Mouse (Mus musculus) limb, embryonic 11.5 days (tissue): ENCODE data around the gene Polr1e. TPM values are rescaled to one million over a fixed set of nuclear protein-coding genes. Genes with fewer than 3 reads are reported as not detected.

Experiments used
- ATAC-seq: fragments of 200-750 bp; cut with Nextera tagmentation; 2 replicates; pipeline ENCODE4 v1.8.0; 2017; ENCODE audit warnings: low read depth; ENCODE audit not compliant: insufficient number of reproducible peaks, low FRiP score, low TSS enrichment
- DNase-seq: peaks from one replicate; pipeline ENCODE4 v3.0.0-alpha.2; 2015; ENCODE audit warnings: low spot score
- H3K27ac ChIP-seq: fragments of 300-500 bp; sonication (generic); replicated peaks from 2 replicates; pipeline ENCODE4 v1.5.1; 2014; ENCODE audit warnings: low read depth, mild to moderate bottlenecking, low read length
- H3K27me3 ChIP-seq: fragments of 300-500 bp; sonication (generic); 2 replicates; pipeline ENCODE4 v1.6.1; 2014; ENCODE audit warnings: mild to moderate bottlenecking, low read length, mixed read lengths; ENCODE audit not compliant: control insufficient read depth, insufficient read depth
- H3K36me3 ChIP-seq: fragments of 300-500 bp; sonication (generic); 2 replicates; pipeline ENCODE4 v1.6.1; 2014; ENCODE audit warnings: mild to moderate bottlenecking, low read length, moderate library complexity, mixed read lengths; ENCODE audit not compliant: control insufficient read depth, insufficient read depth
- H3K4me1 ChIP-seq: fragments of 300-500 bp; sonication (generic); 2 replicates; pipeline ENCODE4 v1.6.1; 2014; ENCODE audit warnings: low read length, mixed read lengths; ENCODE audit not compliant: control insufficient read depth, insufficient read depth
- H3K4me2 ChIP-seq: fragments of 300-500 bp; sonication (generic); 2 replicates; pipeline ENCODE4 v1.6.1; 2014; ENCODE audit warnings: low read depth, mild to moderate bottlenecking, moderate library complexity; ENCODE audit not compliant: severe bottlenecking
- H3K4me3 ChIP-seq: fragments of 300-500 bp; sonication (generic); 2 replicates; pipeline ENCODE4 v1.5.1; 2014; ENCODE audit warnings: low read depth, low read length
- H3K9ac ChIP-seq: fragments of 300-500 bp; sonication (generic); 2 replicates; pipeline ENCODE4 v1.6.1; 2014; ENCODE audit warnings: mild to moderate bottlenecking, low read length
- H3K9me3 ChIP-seq: fragments of 300-500 bp; sonication (generic); 2 replicates; pipeline ENCODE4 v1.6.1; 2016; ENCODE audit warnings: low read length; ENCODE audit not compliant: control insufficient read depth
- WGBS: fragments of 180-500 bp; shearing (Covaris S2); extraction: QIAGEN DNeasy Blood & Tissue Kit; methylation state at CpG from one replicate; pipeline ENCODE4 v1.1.7; 2014; 5-methylcytosine and 5-hydroxymethylcytosine counted together
- polyA plus RNA-seq: library from polyadenylated mRNA; unstranded; fragments of >200 nt; fragmentation: Nextera tagmentation; extraction: Ambion mirVana; gene quantifications from 2 replicates; pipeline ENCODE4 v1.2.1, GENCODE M21; 2014

Gene Polr1e
- polyA plus RNA-seq = 56.3 and 67.3 TPM in 2 replicates

- peak; percentile 84 for ATAC-seq
- Histone ChIP-seq H3K4me1 (peaks cover 5% of the 10 kb centered on the region; the same call in 1 of the 2 replicates), H3K9me3 (no peaks in the 10 kb centered on the region), H3K4me2 (peak within 1 kb of the TSS; percentile 94), H3K27me3 (no peaks in the 10 kb centered on the region), H3K4me3 (peak within 1 kb of the TSS; percentile 58), H3K9ac (peak within 1 kb of the TSS; percentile 44), H3K36me3 (no peaks in the 10 kb centered on the region), H3K27ac (no peak within 1 kb of the TSS)
- under 1% methylated on average over 29 of the region's 29 CpGs for WGBS
- DNase-seq = peak; percentile 98
Observed at GRCm38 (mm10) chr4:45018452-45018980, at the start of gene Polr1e. Gene Polr1e, plus strand, starts transcription at chr4:45018583.

DNA sequence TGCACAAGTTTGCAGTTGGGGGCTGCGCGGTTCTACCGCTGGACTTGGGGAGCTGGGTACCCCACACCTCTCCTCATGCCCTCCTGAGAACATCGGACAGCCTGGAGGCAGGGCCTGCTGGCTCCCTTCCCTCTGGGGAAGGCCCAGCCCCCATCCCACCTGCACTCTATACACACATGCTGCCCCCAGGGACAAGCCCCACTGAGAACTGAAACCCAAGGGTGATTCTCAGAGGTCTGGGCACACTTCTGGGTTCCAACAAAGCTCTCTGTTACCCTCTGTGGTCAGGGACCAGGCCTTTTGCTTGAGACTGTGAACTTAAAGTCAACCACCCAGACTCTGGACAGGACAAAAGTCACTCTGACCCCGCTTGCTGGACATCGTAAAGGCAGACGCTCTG, 48.3 kb upstream of the Polr1e start:
- Histone ChIP-seq H3K36me3 (no peaks in the 10 kb centered on the region), H3K27me3 (no peaks in the 10 kb centered on the region), H3K4me1 (no peaks in the 10 kb centered on the region), H3K9ac (no peak overlapping the region), H3K27ac (no peak overlapping the region), H3K9me3 (no peaks in the 10 kb centered on the region), H3K4me2 (no peak overlapping the region), H3K4me3 (no peak overlapping the region)
- WGBS = 90% methylated on average over 7 of the region's 7 CpGs
- DNase-seq = no peak
- no peak for ATAC-seq

GRCm38 (mm10) chr4:44970612-44971110, 47.7 kb upstream of the Polr1e start:
- no peaks in the 10 kb centered on the region for H3K27me3 ChIP-seq
- H3K27ac ChIP-seq = no peak overlapping the region
- 21% methylated on average over 10 of the region's 10 CpGs for WGBS
- no peak for ATAC-seq
- H3K4me1 ChIP-seq = no peaks in the 10 kb centered on the region
- DNase-seq = peak; percentile 84
- no peak overlapping the region for H3K4me3 ChIP-seq
- no peak overlapping the region for H3K9ac ChIP-seq
- no peak overlapping the region for H3K4me2 ChIP-seq
- H3K36me3 ChIP-seq = no peaks in the 10 kb centered on the region
- no peaks in the 10 kb centered on the region for H3K9me3 ChIP-seq

DNA sequence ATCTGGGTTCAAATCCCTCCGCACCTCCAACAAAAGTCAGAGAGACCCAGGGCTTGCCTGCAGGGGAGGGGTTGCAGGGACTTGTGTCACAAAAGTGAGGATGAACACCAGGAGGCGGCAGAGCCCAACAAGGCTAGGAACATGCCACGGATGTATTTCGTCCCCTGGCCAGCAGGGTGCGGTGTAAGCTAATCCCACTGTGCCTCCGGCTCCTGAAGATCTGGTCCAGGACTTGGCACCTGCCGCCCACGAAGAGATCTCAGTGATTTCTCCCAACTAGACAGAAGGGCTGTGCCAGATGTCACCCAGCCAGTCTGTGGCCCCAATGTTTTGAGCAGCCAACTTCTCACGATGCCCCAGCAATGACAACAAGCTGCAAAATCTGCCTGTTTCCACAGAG, 44.9 kb upstream of the Polr1e start:
- no peak overlapping the region for H3K27ac ChIP-seq
- H3K4me1 ChIP-seq = no peaks in the 10 kb centered on the region
- H3K4me3 ChIP-seq = no peak overlapping the region
- H3K4me2 ChIP-seq = peak overlapping the region; percentile 13; the same call in 1 of the 2 replicates
- WGBS = 15% methylated on average over 9 of the region's 9 CpGs
- DNase-seq (peak; percentile 91), ATAC-seq (no peak)
- no peaks in the 10 kb centered on the region for H3K27me3 ChIP-seq
- H3K36me3 ChIP-seq = no peaks in the 10 kb centered on the region
- H3K9ac ChIP-seq = no peak overlapping the region
- H3K9me3 ChIP-seq = no peaks in the 10 kb centered on the region

DNA sequence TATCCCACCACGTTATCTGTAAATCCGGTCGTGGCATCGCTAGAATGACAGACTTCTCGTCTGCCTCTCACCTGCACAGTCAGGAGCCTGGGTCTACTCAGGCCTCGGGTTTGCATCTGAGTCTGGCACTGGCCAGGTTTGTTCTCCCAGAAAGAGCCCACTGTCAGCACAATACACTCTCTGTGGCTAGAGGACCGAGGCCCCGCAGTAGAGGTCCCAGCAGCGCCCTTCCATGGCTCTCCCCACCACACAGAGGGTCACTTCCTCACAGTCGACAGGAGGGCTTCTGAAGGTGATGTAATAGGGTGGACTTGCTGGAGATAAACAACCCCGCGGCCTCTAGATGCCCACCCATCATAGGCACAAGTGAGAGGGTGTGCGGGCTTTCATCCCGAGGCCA, 44.5 kb upstream of the Polr1e start:
- Histone ChIP-seq H3K36me3 (no peaks in the 10 kb centered on the region), H3K4me1 (no peaks in the 10 kb centered on the region), H3K27me3 (no peaks in the 10 kb centered on the region), H3K4me3 (no peak overlapping the region), H3K4me2 (peak overlapping the region; percentile 13; the same call in 1 of the 2 replicates), H3K9ac (no peak overlapping the region), H3K27ac (no peak overlapping the region), H3K9me3 (no peaks in the 10 kb centered on the region)
- no peak for ATAC-seq
- DNase-seq = no peak
- 52% methylated on average over 14 of the region's 14 CpGs for WGBS

- DNase-seq = no peak
- no peak overlapping the region for H3K4me2 ChIP-seq
- H3K36me3 ChIP-seq = no peaks in the 10 kb centered on the region
- no peaks in the 10 kb centered on the region for H3K9me3 ChIP-seq
- H3K27me3 ChIP-seq = no peaks in the 10 kb centered on the region
- H3K4me1 ChIP-seq = no peaks in the 10 kb centered on the region
- 74% methylated on average over 8 of the region's 8 CpGs for WGBS
- H3K4me3 ChIP-seq = no peak overlapping the region
- no peak overlapping the region for H3K27ac ChIP-seq
- no peak overlapping the region for H3K9ac ChIP-seq
- ATAC-seq = no peak
Observed at GRCm38 (mm10) chr4:44974331-44974730, 44.1 kb upstream of the Polr1e start.

DNA sequence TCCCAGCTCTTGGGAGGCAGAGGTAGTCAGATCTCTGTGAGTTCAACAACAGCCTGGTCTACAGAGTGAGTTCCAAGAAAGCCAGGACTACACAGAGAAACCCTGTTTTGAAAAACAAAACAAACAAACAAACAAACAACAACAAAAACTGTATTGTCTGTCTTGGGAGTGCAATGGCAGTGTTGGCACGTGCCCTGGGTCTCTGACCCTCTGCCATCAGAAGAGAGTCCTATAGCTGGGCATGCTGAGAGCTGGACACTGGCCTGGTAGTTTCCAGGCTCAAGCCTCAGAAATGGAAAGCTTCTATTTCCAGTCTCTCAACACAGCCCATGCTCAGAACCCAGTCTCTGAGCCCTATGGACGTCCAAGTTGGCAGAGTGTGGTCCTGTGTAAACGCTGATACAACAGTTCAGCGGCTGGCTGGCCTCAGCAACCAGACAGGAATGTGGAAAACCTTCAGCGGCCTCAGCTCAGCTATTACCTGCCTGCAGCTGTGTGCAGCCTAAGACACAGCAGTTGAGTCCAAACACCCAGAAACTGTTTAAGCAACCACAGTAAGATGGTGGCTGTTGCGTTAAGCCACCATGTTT, 42.3 kb upstream of the Polr1e start:
- H3K4me2 ChIP-seq = no peak overlapping the region

GRCm38 (mm10) chr4:44976921-44977710, 41.3 kb upstream of the Polr1e start:
- Histone ChIP-seq H3K4me2 (no peak overlapping the region), H3K4me3 (no peak overlapping the region), H3K27ac (no peak overlapping the region), H3K4me1 (0 out of 2 replicates have a peak, but pooled peaks cover 2% of the 10 kb centered on the region), H3K36me3 (no peaks in the 10 kb centered on the region), H3K9ac (no peak overlapping the region), H3K27me3 (no peaks in the 10 kb centered on the region), H3K9me3 (no peaks in the 10 kb centered on the region)
- ATAC-seq (no peak), DNase-seq (no peak)
- WGBS = 89% methylated on average over 10 of the region's 10 CpGs

More for the DNA sequence above, 42.3 kb upstream of the Polr1e start:
- H3K9ac ChIP-seq = no peak overlapping the region
- H3K27ac ChIP-seq = no peak overlapping the region
- no peaks in the 10 kb centered on the region for H3K36me3 ChIP-seq
- no peaks in the 10 kb centered on the region for H3K4me1 ChIP-seq
- 84% methylated on average over 6 of the region's 6 CpGs for WGBS
- H3K9me3 ChIP-seq = no peaks in the 10 kb centered on the region
- no peaks in the 10 kb centered on the region for H3K27me3 ChIP-seq
- DNase-seq (no peak), ATAC-seq (no peak)
- no peak overlapping the region for H3K4me3 ChIP-seq
